Mouse (Mus musculus) liver, embryonic 11.5 days (tissue): ENCODE measurements around the gene Coro2a. TPM values are rescaled to one million over a fixed set of nuclear protein-coding genes. Genes with fewer than 3 reads are reported as not detected.

ENCODE experiments used
- ATAC-seq: fragments of 200-750 bp; cut with Nextera tagmentation; replicated peaks from 2 replicates; pipeline ENCODE4 v1.8.0; 2017; ENCODE audit warnings: moderate number of reproducible peaks, mild to moderate bottlenecking, moderate TSS enrichment, moderate library complexity; ENCODE audit not compliant: low FRiP score
- DNase-seq: peaks from one replicate; pipeline ENCODE4 v3.0.0-alpha.2; 2017; ENCODE audit warnings: low spot score
- H3K27ac ChIP-seq: fragments of 300-500 bp; sonication (generic); 2 replicates; pipeline ENCODE4 v1.5.1; 2014; ENCODE audit warnings: mild to moderate bottlenecking, low read depth, low read length, control low read depth
- H3K27me3 ChIP-seq: fragments of 300-500 bp; sonication (generic); replicated peaks from 2 replicates; pipeline ENCODE4 v1.6.1; 2014; ENCODE audit warnings: low read length, mixed read lengths; ENCODE audit not compliant: control insufficient read depth, insufficient read depth
- H3K36me3 ChIP-seq: fragments of 300-500 bp; sonication (generic); 2 replicates; pipeline ENCODE4 v1.6.1; 2014; ENCODE audit warnings: mild to moderate bottlenecking, low read length, moderate library complexity, mixed read lengths; ENCODE audit not compliant: control insufficient read depth, insufficient read depth
- H3K4me1 ChIP-seq: fragments of 300-500 bp; sonication (generic); replicated peaks from 2 replicates; pipeline ENCODE4 v1.6.1; 2014; ENCODE audit warnings: low read length, mixed read lengths; ENCODE audit not compliant: control insufficient read depth, insufficient read depth
- H3K4me2 ChIP-seq: fragments of 300-500 bp; sonication (generic); 2 replicates; pipeline ENCODE4 v1.6.1; 2014; ENCODE audit warnings: mild to moderate bottlenecking, control low read depth, moderate library complexity
- H3K4me3 ChIP-seq: fragments of 300-500 bp; sonication (generic); 2 replicates; pipeline ENCODE4 v1.5.1; 2014; ENCODE audit warnings: low read depth, low read length, control low read depth
- H3K9ac ChIP-seq: fragments of 300-500 bp; sonication (generic); 2 replicates; pipeline ENCODE4 v1.6.1; 2014; ENCODE audit warnings: low read depth, low read length, control low read depth
- H3K9me3 ChIP-seq: fragments of 300-500 bp; sonication (generic); 2 replicates; pipeline ENCODE4 v1.6.1; 2016; ENCODE audit warnings: low read length, inconsistent platforms, mixed read lengths; ENCODE audit not compliant: control insufficient read depth
- WGBS: fragments of 180-500 bp; shearing (Covaris S2); extraction: QIAGEN DNeasy Blood & Tissue Kit; methylation state at CpG from one replicate; pipeline ENCODE4 v1.1.7; 2014; 5-methylcytosine and 5-hydroxymethylcytosine counted together
- polyA plus RNA-seq: library from polyadenylated mRNA; unstranded; fragments of >200 nt; fragmentation: Nextera tagmentation; extraction: Ambion mirVana; gene quantifications from 2 replicates; pipeline ENCODE4 v1.2.1, GENCODE M21; 2014

The Coro2a gene
- polyA plus RNA-seq, 1 experiment from 2014 or later, result 4.8 TPM

GRCm38 (mm10) chr4:46565393-46565955, 36.5 kb downstream of the Coro2a start:
- no peak overlapping the region for H3K27ac ChIP-seq
- no peak overlapping the region for H3K4me3 ChIP-seq
- H3K9me3 ChIP-seq, result no peaks in the 10 kb centered on the region
- H3K4me1 ChIP-seq, result peaks cover 5% of the 10 kb centered on the region; the same call in 1 of the 2 replicates
- H3K9ac ChIP-seq, result no peak overlapping the region
- no peak for DNase-seq
- H3K36me3 ChIP-seq, result no peaks in the 10 kb centered on the region
- no peaks in the 10 kb centered on the region for H3K27me3 ChIP-seq
- no peak for ATAC-seq
- 82% methylated on average over 4 of the region's 4 CpGs for WGBS
- no peak overlapping the region for H3K4me2 ChIP-seq

GRCm38 (mm10) chr4:46564247-46564646, 37.8 kb downstream of the Coro2a start:
- WGBS, result 57% methylated on average over 4 of the region's 4 CpGs
- H3K9ac ChIP-seq, result no peak overlapping the region
- no peak overlapping the region for H3K4me3 ChIP-seq
- peaks cover 5% of the 10 kb centered on the region; the same call in 1 of the 2 replicates for H3K4me1 ChIP-seq
- DNase-seq (no peak), ATAC-seq (peak; percentile 20; the same call in 1 of the 2 replicates)
- peak overlapping the region; percentile 38 for H3K4me2 ChIP-seq
- H3K36me3 ChIP-seq, result no peaks in the 10 kb centered on the region
- 0 out of 2 replicates have a peak overlapping the region, but pooled peaks have one; percentile 10 for H3K27ac ChIP-seq
- no peaks in the 10 kb centered on the region for H3K9me3 ChIP-seq
- no peaks in the 10 kb centered on the region for H3K27me3 ChIP-seq

GRCm38 (mm10) chr4:46563847-46564246, 38.2 kb downstream of the Coro2a start:
- H3K9ac ChIP-seq, result no peak overlapping the region
- H3K27ac ChIP-seq, result 0 out of 2 replicates have a peak overlapping the region, but pooled peaks have one; percentile 10
- H3K4me2 ChIP-seq, result peak overlapping the region; percentile 38

GRCm38 (mm10) chr4:46562841-46563240, 39.2 kb downstream of the Coro2a start:
- no peaks in the 10 kb centered on the region for H3K27me3 ChIP-seq
- no peak overlapping the region for H3K4me3 ChIP-seq
- ATAC-seq, result no peak
- no peak overlapping the region for H3K9ac ChIP-seq
- H3K9me3 ChIP-seq, result no peaks in the 10 kb centered on the region
- WGBS, result 93% methylated on average over 14 of the region's 14 CpGs
- no peak for DNase-seq
- H3K36me3 ChIP-seq, result no peaks in the 10 kb centered on the region
- H3K4me1 ChIP-seq, result peaks cover 5% of the 10 kb centered on the region; the same call in 1 of the 2 replicates
- no peak overlapping the region for H3K27ac ChIP-seq
- H3K4me2 ChIP-seq, result no peak overlapping the region

More at GRCm38 (mm10) chr4:46563847-46564246, 38.2 kb downstream of the Coro2a start:
- Histone ChIP-seq H3K27me3 (no peaks in the 10 kb centered on the region), H3K9me3 (no peaks in the 10 kb centered on the region), H3K4me1 (peaks cover 5% of the 10 kb centered on the region; the same call in 1 of the 2 replicates), H3K36me3 (no peaks in the 10 kb centered on the region), H3K4me3 (no peak overlapping the region)
- 38% methylated on average over 10 of the region's 10 CpGs for WGBS
- DNase-seq (no peak), ATAC-seq (peak; percentile 65)

GRCm38 (mm10) chr4:46562037-46562436, 40.0 kb downstream of the Coro2a start:
- WGBS, result 42% methylated on average over 5 of the region's 5 CpGs
- H3K9ac ChIP-seq, result no peak overlapping the region
- DNase-seq (no peak), ATAC-seq (no peak)
- H3K4me3 ChIP-seq, result no peak overlapping the region
- no peak overlapping the region for H3K4me2 ChIP-seq
- H3K36me3 ChIP-seq, result no peaks in the 10 kb centered on the region
- no peaks in the 10 kb centered on the region for H3K27me3 ChIP-seq
- no peaks in the 10 kb centered on the region for H3K9me3 ChIP-seq
- H3K4me1 ChIP-seq, result peaks cover 5% of the 10 kb centered on the region; the same call in 1 of the 2 replicates
- H3K27ac ChIP-seq, result no peak overlapping the region

GRCm38 (mm10) chr4:46560069-46560705, 41.8 kb downstream of the Coro2a start:
- 81% methylated on average over 14 of the region's 14 CpGs for WGBS
- ATAC-seq (no peak), DNase-seq (no peak)
- no peak overlapping the region for H3K4me2 ChIP-seq
- H3K4me1 ChIP-seq, result peaks cover 5% of the 10 kb centered on the region; the same call in 1 of the 2 replicates
- no peak overlapping the region for H3K27ac ChIP-seq
- H3K4me3 ChIP-seq, result no peak overlapping the region
- no peaks in the 10 kb centered on the region for H3K27me3 ChIP-seq
- H3K9me3 ChIP-seq, result no peaks in the 10 kb centered on the region
- H3K36me3 ChIP-seq, result no peaks in the 10 kb centered on the region
- H3K9ac ChIP-seq, result no peak overlapping the region

GRCm38 (mm10) chr4:46558672-46559667, 43.0 kb downstream of the Coro2a start:
- Histone ChIP-seq H3K27me3 (no peaks in the 10 kb centered on the region), H3K36me3 (no peaks in the 10 kb centered on the region), H3K9ac (no peak overlapping the region), H3K9me3 (no peaks in the 10 kb centered on the region), H3K4me3 (no peak overlapping the region), H3K27ac (no peak overlapping the region), H3K4me1 (peaks cover 3% of the 10 kb centered on the region), H3K4me2 (peak overlapping the region; percentile 23; the same call in 1 of the 2 replicates)
- ATAC-seq (no peak), DNase-seq (no peak)
- WGBS, result 44% methylated on average over 22 of the region's 22 CpGs

GRCm38 (mm10) chr4:46556933-46557332, 45.1 kb downstream of the Coro2a start:
- Histone ChIP-seq H3K4me1 (no peaks in the 10 kb centered on the region; the same call in none of the 2 replicates), H3K9ac (no peak overlapping the region), H3K4me2 (no peak overlapping the region), H3K27me3 (no peaks in the 10 kb centered on the region), H3K36me3 (no peaks in the 10 kb centered on the region), H3K4me3 (no peak overlapping the region), H3K27ac (no peak overlapping the region), H3K9me3 (no peaks in the 10 kb centered on the region)
- WGBS, result 80% methylated on average over 3 of the region's 3 CpGs
- DNase-seq (no peak), ATAC-seq (no peak)
